Comparison of ENCODE assay signal across 16 mouse cellular contexts in genomic region chr12:105761171-105761570, GRCm38 (mm10). TPM values are rescaled to one million over a fixed set of nuclear protein-coding genes. Genes with fewer than 3 reads are reported as not detected.
DNase-seq lines count a peak whose midpoint lies in the region; ATAC-seq and TF ChIP-seq lines count a peak whose summit lies in the region.
"Had no signal": no experiment of that assay in that cellular context is flagged by ENCODE, and none has a peak within 500 bp of the region (broad histone marks: within the 10 kb centered on the region; RNA-seq: fewer than 3 reads in every experiment).

No protein-coding gene starts in this region.

- H3K27me3 ChIP-seq in midbrain, embryonic 14.5 days (ENCODE audit: control insufficient read depth, insufficient read depth, low read length), result no peaks in the 10 kb centered on the region
- no peaks in the 10 kb centered on the region for H3K27me3 ChIP-seq in midbrain, embryonic 15.5 days (replicated peaks)
- no peaks in the 10 kb centered on the region for H3K27me3 ChIP-seq in small intestine, adult 2 months (ENCODE audit: control insufficient read depth, insufficient read depth, low read length)
- H3K27me3 ChIP-seq: forebrain, embryonic 12.5 days; limb, embryonic 12.5 days had no signal

- WGBS in midbrain, embryonic 14.5 days, result 50% methylated on average over 11 of the region's 11 CpGs
- 58% methylated on average over 11 of the region's 11 CpGs for WGBS in midbrain, embryonic 15.5 days
- WGBS in small intestine, adult 2 months, result 22% methylated on average over 11 of the region's 11 CpGs

- no peak for ATAC-seq in midbrain, embryonic 14.5 days (ENCODE audit: low FRiP score, low TSS enrichment)
- ATAC-seq in midbrain, embryonic 15.5 days (replicated peaks), result no peak
- no peak for ATAC-seq in erythroid progenitor cell, adult 5-6 weeks (replicated peaks; ENCODE audit: low FRiP score, poor library complexity, severe bottlenecking)

- no peak overlapping the region for H3K4me2 ChIP-seq in midbrain, embryonic 14.5 days (ENCODE audit: low read length)
- no peak overlapping the region for H3K4me2 ChIP-seq in midbrain, embryonic 15.5 days
- H3K4me2 ChIP-seq: forebrain, embryonic 12.5 days; limb, embryonic 12.5 days; midbrain, embryonic 11.5 days had no signal

- no peak overlapping the region for H3K4me3 ChIP-seq in midbrain, embryonic 14.5 days (replicated peaks; ENCODE audit: low read depth, low read length)
- no peak overlapping the region for H3K4me3 ChIP-seq in midbrain, embryonic 15.5 days
- peak overlapping the region; percentile 3; the same call in 1 of the 2 replicates for H3K4me3 ChIP-seq in small intestine, adult 2 months (ENCODE audit: low read depth, low read length)
- H3K4me3 ChIP-seq: forebrain, embryonic 12.5 days; gastrocnemius, adult 2 months; hindbrain, embryonic 10.5 days; limb, embryonic 12.5 days had no signal

- DNase-seq in embryo, embryonic 11 days, result peak; percentile 14
- DNase-seq in embryo, embryonic 10.5 days (ENCODE audit: low spot score), result no peak
- DNase-seq in midbrain, embryonic 14.5 days, result peak; percentile 7
- peak; percentile 37 for DNase-seq in ZHBTc4 (ENCODE audit: low read depth, low spot score)
- DNase-seq in lung, postnatal 4 days, result no peak
- DNase-seq: cerebellum, adult 18-20 months; gastrocnemius, adult 2 months; lung, adult 2 months; spleen, adult 18-20 months had no signal

- no peak for TF ChIP-seq POLR2A in small intestine, adult 2 months (IDR thresholded peaks at IDR 0.05; ENCODE audit: low read depth, low read length)

- no peaks in the 10 kb centered on the region for H3K4me1 ChIP-seq in midbrain, embryonic 14.5 days (ENCODE audit: control insufficient read depth, insufficient read depth, low read length)
- H3K4me1 ChIP-seq in midbrain, embryonic 15.5 days, result no peaks in the 10 kb centered on the region
- peaks cover 15% of the 10 kb centered on the region; the same call in 1 of the 2 replicates for H3K4me1 ChIP-seq in small intestine, adult 2 months (ENCODE audit: control insufficient read depth, insufficient read depth, insufficient read length, low read length)
- H3K4me1 ChIP-seq: limb, embryonic 12.5 days had no signal

- H3K36me3 ChIP-seq in midbrain, embryonic 14.5 days (ENCODE audit: control insufficient read depth, insufficient read depth, low read length), result no peaks in the 10 kb centered on the region
- no peaks in the 10 kb centered on the region for H3K36me3 ChIP-seq in midbrain, embryonic 15.5 days (replicated peaks)
- H3K36me3 ChIP-seq in small intestine, adult 2 months (ENCODE audit: control insufficient read depth, insufficient read depth, low read length), result no peaks in the 10 kb centered on the region
- H3K36me3 ChIP-seq: forebrain, embryonic 12.5 days; hindbrain, embryonic 10.5 days; limb, embryonic 12.5 days had no signal

- no peak for TF ChIP-seq CTCF in small intestine, adult 2 months (IDR thresholded peaks at IDR 0.05; ENCODE audit: extremely low read depth, insufficient read length, insufficient replicate concordance, low read depth, low read length)

- H3K9me3 ChIP-seq in midbrain, embryonic 14.5 days (ENCODE audit: control insufficient read depth, low read length), result no peaks in the 10 kb centered on the region
- no peaks in the 10 kb centered on the region for H3K9me3 ChIP-seq in midbrain, embryonic 15.5 days
- H3K9me3 ChIP-seq: forebrain, embryonic 12.5 days; hindbrain, embryonic 10.5 days; limb, embryonic 12.5 days had no signal

- no peak overlapping the region for H3K9ac ChIP-seq in midbrain, embryonic 14.5 days (replicated peaks; ENCODE audit: low read length)
- no peak overlapping the region for H3K9ac ChIP-seq in midbrain, embryonic 15.5 days
- H3K9ac ChIP-seq: forebrain, embryonic 12.5 days; limb, embryonic 12.5 days had no signal

- H3K27ac ChIP-seq in midbrain, embryonic 14.5 days (replicated peaks; ENCODE audit: low read depth, low read length), result no peak overlapping the region
- H3K27ac ChIP-seq in midbrain, embryonic 15.5 days, result no peak overlapping the region
- H3K27ac ChIP-seq in small intestine, adult 2 months (ENCODE audit: insufficient read depth, low read depth, low read length), result no peak overlapping the region
- H3K27ac ChIP-seq: forebrain, embryonic 12.5 days; gastrocnemius, adult 2 months; hindbrain, embryonic 10.5 days; limb, embryonic 12.5 days had no signal

RNA-seq across cellular contexts. Expression of gene Papola, which starts 23.3 kb away (rescaled TPM):
- polyA plus RNA-seq in midbrain, embryonic 14.5 days (2014; fragmentation: Nextera tagmentation; extraction: Ambion mirVana), result 148 and 169 TPM in 2 replicates
- 163 and 167 TPM in 2 replicates for polyA plus RNA-seq in midbrain, embryonic 15.5 days (2015; fragmentation: Nextera tagmentation; extraction: Ambion mirVana)
- 41.6 and 61.3 TPM in 2 replicates for polyA plus RNA-seq in small intestine, adult 2 months (2012; rRNA removed)
- total RNA-seq in erythroid progenitor cell, adult 5-6 weeks (2015; ENCODE audit: low replicate concordance), result 104 and 179 TPM in 2 replicates
- 74.6 and 104 TPM in 2 replicates for total RNA-seq in erythroid progenitor cell, adult 5-6 weeks (2017; ENCODE audit: low replicate concordance)

RNA-seq across cellular contexts. Expression of gene Ak7, which starts 55.4 kb away (rescaled TPM):
- 0.33 and 0.72 TPM in 2 replicates for polyA plus RNA-seq in midbrain, embryonic 14.5 days (2014; fragmentation: Nextera tagmentation; extraction: Ambion mirVana)
- polyA plus RNA-seq in midbrain, embryonic 15.5 days (2015; fragmentation: Nextera tagmentation; extraction: Ambion mirVana), result 1.8 and 2.2 TPM in 2 replicates
- 0.06 and 0.14 TPM in 2 replicates for polyA plus RNA-seq in small intestine, adult 2 months (2012; rRNA removed)
- total RNA-seq in erythroid progenitor cell, adult 5-6 weeks (2015; ENCODE audit: low replicate concordance), result not detected in 2 replicates
- not detected in 2 replicates for total RNA-seq in erythroid progenitor cell, adult 5-6 weeks (2017; ENCODE audit: low replicate concordance)
- total RNA-seq: gastrocnemius, adult 2 months had no signal

Comparison
In these comparisons a context has a peak if more than half of its experiments do, and no peak if none do; other contexts are left out.
1. DNase-seq: peak in embryo, embryonic 11 days (single experiment), midbrain, embryonic 14.5 days (single experiment) and ZHBTc4 (single experiment); none in embryo, embryonic 10.5 days (single experiment) and lung, postnatal 4 days (0 of 2).